Mouse (Mus musculus): Measurements from ENCODE around the gene Gm21970. TPM values are rescaled to one million over a fixed set of nuclear protein-coding genes. Genes with fewer than 3 reads are reported as not detected.
A peak's percentile ranks its signal among the peaks of the same experiment; 100 is the strongest.

The Gm21970 gene
- total RNA-seq, 2 experiments from 2014 or later: not detected

DNA sequence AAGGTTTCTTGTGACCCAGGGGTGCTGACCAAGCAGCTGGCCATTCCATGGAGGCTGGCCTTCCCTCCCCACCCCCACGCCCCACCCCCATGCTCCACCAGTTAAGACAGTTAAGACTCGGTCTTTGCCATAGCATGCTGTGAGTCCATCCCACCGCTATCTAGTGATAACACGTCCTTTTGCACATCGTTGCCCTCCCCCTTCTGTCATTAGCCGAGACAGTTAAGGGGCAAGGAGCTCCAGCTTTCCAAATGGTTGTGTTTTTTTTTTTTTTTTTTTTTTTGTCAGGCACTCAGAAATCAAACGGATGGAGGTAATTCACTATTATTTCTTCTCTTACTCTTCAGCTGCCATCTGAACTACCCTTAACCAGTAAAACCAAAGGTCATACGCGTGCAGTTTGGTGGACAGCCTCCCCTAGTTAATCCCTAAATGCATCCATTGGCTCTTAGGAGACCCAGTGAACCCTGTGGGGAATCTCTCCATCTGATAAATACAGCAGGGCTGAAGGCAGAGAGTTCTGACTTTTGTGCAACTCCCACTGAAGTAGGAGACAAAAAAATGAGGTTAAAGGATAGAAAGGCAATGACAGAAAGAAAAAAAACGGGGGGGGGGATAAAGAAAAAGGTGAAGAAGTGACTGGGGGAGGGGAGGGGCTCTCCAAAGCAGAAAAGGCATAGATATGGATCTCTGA, 5.5 kb downstream of the Gm21970 start:
- ATAC-seq (replicated peaks; ENCODE audit: poor library complexity, severe bottlenecking): no peak

GRCm38 (mm10) chr16:91398030-91398429, 6.5 kb downstream of the Gm21970 start:
- peak; percentile 90 for ATAC-seq (replicated peaks; ENCODE audit: poor library complexity, severe bottlenecking)

DNA sequence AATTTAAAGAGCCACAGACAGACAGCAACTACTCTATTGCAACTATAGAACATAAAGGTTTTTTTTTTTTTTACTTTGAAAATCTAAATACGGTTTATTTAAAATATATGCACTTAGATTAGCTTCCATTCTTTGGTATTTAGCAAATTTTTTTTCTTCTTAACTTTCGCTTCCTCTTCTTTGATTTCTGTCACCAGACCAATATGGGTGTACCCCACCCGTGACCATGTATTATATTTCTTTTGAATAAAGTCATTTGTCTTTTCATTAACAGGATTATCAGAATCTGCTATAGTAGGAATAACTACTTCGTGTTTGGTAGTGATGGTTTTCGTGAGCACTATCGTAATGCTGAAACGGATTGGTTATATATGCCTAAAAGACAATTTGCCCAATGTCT, 7.4 kb downstream of the Gm21970 start:
- no peak for ATAC-seq (replicated peaks; ENCODE audit: poor library complexity, severe bottlenecking)

DNA sequence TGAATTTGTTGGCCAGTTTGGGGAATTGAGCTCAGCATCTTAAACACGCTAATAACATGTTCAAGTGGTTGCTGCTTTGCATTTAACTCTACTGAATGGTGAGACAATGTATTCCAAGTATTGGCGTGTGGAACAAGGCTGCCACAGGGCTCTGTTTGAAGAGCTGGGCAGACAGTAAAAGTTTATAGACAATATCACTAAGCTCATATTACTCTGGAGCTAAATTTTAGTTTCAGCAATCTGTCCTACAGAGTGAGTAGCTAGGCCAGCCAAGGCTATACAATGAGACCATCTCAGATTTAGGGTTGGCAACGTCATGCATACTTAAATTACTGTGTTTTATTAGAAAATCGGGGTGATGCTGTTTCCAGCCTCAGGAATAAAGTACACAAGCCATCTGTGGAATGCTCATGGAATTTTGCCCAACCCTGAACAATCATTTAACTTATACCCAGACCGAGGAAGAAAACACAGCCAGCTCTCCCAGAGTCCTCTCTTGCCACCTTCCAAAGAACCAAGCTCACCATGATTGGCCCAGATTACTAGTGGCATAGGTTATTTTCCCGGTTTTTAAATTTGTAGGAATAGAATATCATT, 10.1 kb downstream of the Gm21970 start:
- no peak for ATAC-seq (replicated peaks; ENCODE audit: poor library complexity, severe bottlenecking)

DNA sequence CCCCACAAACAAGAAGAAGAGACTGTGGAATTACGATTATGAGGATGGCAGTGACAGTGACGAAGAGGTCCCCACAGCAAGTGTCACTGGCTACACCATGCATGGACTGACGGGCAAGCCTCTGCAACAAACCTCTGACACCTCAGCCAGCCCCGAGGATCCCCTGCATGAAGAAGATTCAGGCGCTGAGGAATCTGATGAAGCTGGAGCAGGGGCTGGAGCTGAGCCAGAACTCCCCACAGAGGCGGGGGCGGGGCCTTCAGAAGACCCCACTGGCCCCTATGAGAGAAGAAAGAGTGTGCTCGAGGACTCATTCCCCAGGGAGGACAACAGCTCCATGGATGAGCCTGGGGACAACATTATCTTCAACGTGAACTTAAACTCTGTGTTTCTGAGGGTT, 12.3 kb downstream of the Gm21970 start:
- ATAC-seq (replicated peaks; ENCODE audit: poor library complexity, severe bottlenecking): no peak

DNA sequence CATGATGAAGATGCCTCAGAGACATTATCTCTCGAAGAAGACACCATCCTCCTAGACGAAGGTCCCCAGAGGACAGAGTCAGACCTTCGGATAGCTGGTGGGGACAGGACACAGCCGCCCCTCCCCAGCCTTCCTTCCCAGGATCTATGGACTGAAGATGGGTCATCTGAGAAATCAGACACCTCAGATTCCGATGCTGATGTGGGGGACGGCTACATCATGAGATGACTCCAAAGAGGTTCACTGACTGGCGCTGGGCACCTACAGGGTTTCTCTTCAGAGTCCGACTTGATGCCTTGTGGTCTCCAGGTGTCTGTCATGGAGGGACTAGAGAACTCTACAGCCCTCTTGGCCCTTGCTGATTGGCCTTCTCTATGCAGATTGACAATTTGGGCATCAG, 12.7 kb downstream of the Gm21970 start:
- ATAC-seq (replicated peaks; ENCODE audit: poor library complexity, severe bottlenecking): no peak

DNA sequence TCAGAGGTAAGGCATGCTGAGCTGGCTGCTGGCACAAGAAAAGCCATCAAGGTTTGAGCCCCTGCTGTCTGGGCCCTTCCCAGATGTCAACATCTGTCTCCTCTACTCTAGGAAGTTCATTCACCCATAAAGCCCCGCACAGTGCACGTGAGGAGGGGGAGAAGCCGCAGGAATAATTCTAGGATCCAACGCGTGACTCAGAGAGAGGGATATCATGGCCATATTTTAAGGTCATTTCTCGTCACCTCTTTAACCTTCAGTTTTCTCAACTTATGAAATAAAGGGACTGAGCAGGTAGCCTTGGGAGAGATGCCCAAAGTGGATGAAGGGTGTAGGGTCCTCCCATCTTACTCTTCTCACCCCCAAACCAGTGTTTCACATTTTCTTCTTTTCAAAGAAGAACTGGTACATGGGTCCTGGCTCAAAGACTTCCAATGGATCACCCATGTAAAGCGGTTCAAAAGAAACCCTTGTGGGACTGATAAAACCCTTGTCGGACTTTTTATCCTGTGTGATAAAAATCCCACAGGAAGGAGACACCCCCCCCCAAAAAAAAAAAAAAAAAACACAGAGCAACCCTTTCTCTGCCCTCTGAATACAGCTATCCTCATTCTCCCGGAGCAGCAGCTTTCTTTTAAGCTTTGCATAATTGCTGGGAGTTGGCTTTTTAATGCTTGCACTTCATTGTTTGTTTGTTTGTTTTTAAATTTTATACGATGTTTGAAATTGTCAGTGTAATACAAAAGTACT, 13.5 kb downstream of the Gm21970 start:
- ATAC-seq (replicated peaks; ENCODE audit: poor library complexity, severe bottlenecking): no peak

- ATAC-seq (replicated peaks; ENCODE audit: poor library complexity, severe bottlenecking): peak; percentile 75
Observed at GRCm38 (mm10) chr16:91405640-91406584, 14.4 kb downstream of the Gm21970 start, which contains the start of gene Il10rb. Gene Il10rb, plus strand, starts transcription at chr16:91406164.

DNA sequence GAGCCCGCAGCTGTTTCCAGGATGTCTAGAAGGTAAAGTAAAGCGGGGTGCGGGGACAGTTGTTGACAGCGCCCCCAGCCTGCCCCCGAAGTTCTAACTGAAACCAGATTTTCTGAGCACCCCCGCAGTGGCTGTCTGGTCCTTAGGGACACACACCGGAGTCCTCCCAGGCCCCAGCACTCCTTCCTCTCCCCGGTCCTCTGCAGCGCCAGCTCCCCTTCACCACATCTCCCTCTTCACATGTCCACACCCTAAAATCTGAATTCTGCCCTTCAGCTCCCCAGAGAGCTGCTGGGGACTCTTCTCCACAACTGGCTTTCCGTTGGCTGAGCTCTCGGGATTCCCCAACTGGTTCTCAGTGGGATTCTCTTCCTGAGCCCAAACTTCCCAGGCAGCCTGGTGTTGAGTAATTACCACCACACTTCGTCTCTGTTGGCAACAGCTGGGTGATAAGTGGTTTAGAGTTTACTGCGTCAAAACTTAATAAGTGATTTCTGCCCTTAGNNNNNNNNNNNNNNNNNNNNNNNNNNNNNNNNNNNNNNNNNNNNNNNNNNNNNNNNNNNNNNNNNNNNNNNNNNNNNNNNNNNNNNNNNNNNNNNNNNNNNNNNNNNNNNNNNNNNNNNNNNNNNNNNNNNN, 15.2 kb downstream of the Gm21970 start:
- ATAC-seq (replicated peaks; ENCODE audit: poor library complexity, severe bottlenecking): peak; percentile 34

DNA sequence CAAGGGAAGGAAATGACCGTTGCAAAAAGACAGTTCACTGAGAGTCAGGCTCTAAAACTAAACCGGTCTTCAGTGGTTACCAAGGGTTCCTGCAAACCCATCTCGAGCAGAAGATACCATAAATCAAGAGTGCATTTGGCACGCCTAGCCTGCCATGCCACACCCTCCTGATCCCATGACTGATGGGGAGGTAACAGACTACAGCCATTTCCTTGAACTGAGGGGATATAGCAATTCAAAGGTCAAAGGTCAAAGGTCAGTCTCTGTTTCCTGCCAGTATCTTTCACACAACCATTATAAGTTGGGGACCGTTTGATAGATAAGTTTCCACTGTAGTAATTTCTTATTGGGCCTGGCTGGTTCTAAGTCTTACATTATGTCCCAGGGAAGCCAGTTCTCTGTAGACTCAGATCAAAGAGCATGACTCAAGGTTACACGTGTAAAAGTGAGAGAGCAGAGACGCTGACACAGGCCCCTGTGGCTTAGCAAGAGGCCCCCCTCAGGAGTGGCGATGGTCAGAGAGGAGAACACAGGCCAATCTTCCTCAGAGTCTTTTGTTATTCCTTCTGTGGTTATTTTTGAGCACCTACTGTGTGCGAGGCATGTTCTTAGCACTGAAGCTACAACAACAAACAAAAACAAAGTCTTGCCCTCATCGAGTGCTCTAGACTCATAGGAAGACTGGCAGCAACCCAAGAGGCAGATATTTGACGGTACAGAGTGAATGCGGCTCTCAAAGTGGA, 21.8 kb downstream of the Gm21970 start:
- peak; percentile 47 for ATAC-seq (replicated peaks; ENCODE audit: poor library complexity, severe bottlenecking)

GRCm38 (mm10) chr16:91415391-91416189, 24.1 kb downstream of the Gm21970 start:
- peak; percentile 64 for ATAC-seq (replicated peaks; ENCODE audit: poor library complexity, severe bottlenecking)

GRCm38 (mm10) chr16:91416357-91416756, 24.8 kb downstream of the Gm21970 start:
- no peak for ATAC-seq (replicated peaks; ENCODE audit: poor library complexity, severe bottlenecking)

- ATAC-seq (replicated peaks; ENCODE audit: poor library complexity, severe bottlenecking): no peak
Observed at GRCm38 (mm10) chr16:91416938-91417337, 25.4 kb downstream of the Gm21970 start.

DNA sequence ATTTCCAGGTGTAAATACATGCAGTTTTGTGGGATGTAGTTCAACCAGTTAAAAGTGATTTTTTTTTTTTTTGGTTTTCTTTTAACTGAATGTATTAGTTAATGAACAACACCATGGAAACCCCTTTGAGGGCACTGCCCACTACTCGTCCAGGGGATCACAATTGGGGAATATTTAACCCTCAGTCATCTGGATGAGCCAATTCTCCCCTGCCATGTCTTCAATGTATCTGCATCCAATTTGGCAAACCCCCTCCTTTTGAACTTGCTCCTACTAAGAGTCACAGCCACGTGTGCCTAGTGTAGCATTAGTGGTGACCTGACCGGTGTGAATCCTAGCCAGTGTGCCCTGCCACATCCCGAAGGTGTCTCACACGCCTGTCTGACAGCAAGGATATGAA, 27.0 kb downstream of the Gm21970 start:
- no peak for ATAC-seq (replicated peaks; ENCODE audit: poor library complexity, severe bottlenecking)

DNA sequence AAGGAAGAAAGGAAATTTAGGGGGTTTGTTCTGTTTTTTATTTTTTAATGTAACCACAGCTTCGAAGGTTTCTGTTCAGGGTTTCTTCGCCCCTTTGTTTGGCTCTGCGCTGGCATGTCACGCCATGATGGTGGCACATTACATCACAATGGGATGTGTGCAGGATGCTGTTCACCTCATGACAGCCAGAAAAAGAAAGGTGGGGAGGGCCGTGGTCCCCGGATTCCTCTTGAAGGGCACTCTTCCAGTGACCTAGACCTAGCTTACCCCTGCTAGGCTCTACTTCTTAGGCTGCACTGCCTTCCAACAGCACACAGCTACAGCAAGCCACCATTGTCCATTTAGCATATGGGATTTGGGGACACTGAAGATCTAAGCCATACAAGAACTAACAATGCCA, 34.3 kb downstream of the Gm21970 start:
- no peak for ATAC-seq (replicated peaks; ENCODE audit: poor library complexity, severe bottlenecking)

GRCm38 (mm10) chr16:91426586-91426985, 35.1 kb downstream of the Gm21970 start:
- no peak for ATAC-seq (replicated peaks; ENCODE audit: poor library complexity, severe bottlenecking)

- ATAC-seq (replicated peaks; ENCODE audit: poor library complexity, severe bottlenecking): no peak
Observed at GRCm38 (mm10) chr16:91427461-91427860, 35.9 kb downstream of the Gm21970 start.

- ATAC-seq (replicated peaks; ENCODE audit: poor library complexity, severe bottlenecking): no peak
Observed at GRCm38 (mm10) chr16:91428259-91428865, 36.8 kb downstream of the Gm21970 start.
